In the genomic region with DNA sequence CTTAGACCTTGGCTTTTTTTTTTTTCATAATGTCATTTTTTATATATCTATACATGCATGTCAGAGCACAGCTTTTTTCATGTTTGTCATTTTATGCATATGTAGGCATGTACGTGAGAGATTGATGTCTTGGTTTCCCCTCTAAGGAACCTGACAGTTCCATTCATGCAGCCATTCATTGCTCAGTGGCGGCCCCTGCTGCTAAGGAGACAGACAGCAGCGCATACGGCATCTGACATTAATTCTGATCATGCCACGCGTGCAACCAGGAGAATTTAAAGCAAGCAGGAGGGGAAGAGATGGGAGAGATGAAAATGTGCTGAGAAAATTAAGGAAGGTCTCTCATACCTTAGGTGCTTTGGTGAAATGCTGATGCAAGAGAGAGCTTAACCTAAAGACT, we compare ENCODE assay signal across 8 mouse cellular contexts.
A peak's percentile ranks its signal among the peaks of the same experiment; 100 is the strongest.
DNase-seq lines count a peak whose midpoint lies in the region; ATAC-seq and TF ChIP-seq lines count a peak whose summit lies in the region.

No protein-coding gene starts in this region.

- no peak for TF ChIP-seq POLR2A in MEL (IDR thresholded peaks at IDR 0.05; ENCODE audit: control insufficient read depth in 1 of 2, insufficient read depth in 1 of 2, low read depth in 1 of 2, low read length in 2 of 2, poor library complexity in 1 of 2)

- no peaks in the 10 kb centered on the region for H3K79me2 ChIP-seq in MEL (ENCODE audit: control insufficient read depth, insufficient read depth, low read length, poor library complexity)

- no peak overlapping the region for H3K27ac ChIP-seq in MEL (ENCODE audit: control insufficient read depth, low read depth, low read length)
- H3K27ac ChIP-seq in embryonic facial prominence, embryonic 14.5 days (replicated peaks; ENCODE audit: low read depth, low read length) = no peak overlapping the region

- peak; percentile 50 to 66 (median 60) for TF ChIP-seq CTCF in MEL (IDR thresholded peaks at IDR 0.05 in 2 of 3, conservative IDR thresholded peaks at IDR 0.05 in 1 of 3; ENCODE audit: control insufficient read depth in 1 of 3, insufficient read depth in 1 of 3, low read depth in 2 of 3, low read length in 3 of 3, poor library complexity in 1 of 3, severe bottlenecking in 1 of 3)

- no peak for TF ChIP-seq EP300 in MEL (IDR thresholded peaks at IDR 0.05; ENCODE audit: low read depth in 1 of 2, low read length in 2 of 2)

- H3K9ac ChIP-seq in MEL (ENCODE audit: control insufficient read depth, low read depth, low read length, poor library complexity, severe bottlenecking) = no peak overlapping the region
- no peak overlapping the region for H3K9ac ChIP-seq in embryonic facial prominence, embryonic 14.5 days (ENCODE audit: low read depth, low read length)

- no peaks in the 10 kb centered on the region for H3K36me3 ChIP-seq in MEL (ENCODE audit: control insufficient read depth in 1 of 2, insufficient read depth in 2 of 2, low read length in 2 of 2)
- no peaks in the 10 kb centered on the region for H3K36me3 ChIP-seq in embryonic facial prominence, embryonic 14.5 days (ENCODE audit: control insufficient read depth, insufficient read depth, low read length)

- 6% methylated on average over 6 of the region's 6 CpGs for WGBS in embryonic facial prominence, embryonic 14.5 days

- H3K9me3 ChIP-seq in MEL (replicated peaks; ENCODE audit: insufficient read depth, low read length) = no peaks in the 10 kb centered on the region
- H3K9me3 ChIP-seq in embryonic facial prominence, embryonic 14.5 days (ENCODE audit: control insufficient read depth, low read length) = no peaks in the 10 kb centered on the region

- H3K27me3 ChIP-seq in MEL (ENCODE audit: control insufficient read depth in 1 of 2, insufficient read depth in 2 of 2, low read length in 2 of 2) = no peaks in the 10 kb centered on the region
- no peaks in the 10 kb centered on the region for H3K27me3 ChIP-seq in embryonic facial prominence, embryonic 14.5 days (replicated peaks; ENCODE audit: control insufficient read depth, insufficient read depth, low read length)

- H3K4me3 ChIP-seq in MEL (ENCODE audit: control insufficient read depth in 1 of 2, insufficient read depth in 1 of 2, low read depth in 2 of 2, low read length in 2 of 2) = no peak overlapping the region
- no peak overlapping the region for H3K4me3 ChIP-seq in embryonic facial prominence, embryonic 14.5 days (ENCODE audit: low read depth, low read length)

- peak; percentile 30 for TF ChIP-seq RAD21 in MEL (IDR thresholded peaks at IDR 0.05; ENCODE audit: low read depth, low read length)

- ATAC-seq in embryonic facial prominence, embryonic 14.5 days (ENCODE audit: low read depth) = no peak; the same call in 1 of the 2 replicates
- no peak; the same call in 1 of the 2 replicates for ATAC-seq in monocyte, adult 5-6 weeks (replicated peaks; ENCODE audit: insufficient number of reproducible peaks, low FRiP score, low TSS enrichment, poor library complexity, severe bottlenecking)

- DNase-seq in MEL (ENCODE audit: low read depth, low spot score) = peak; percentile 40
- DNase-seq in adrenal gland, postnatal 36 days = peak; percentile 70 to 81
- DNase-seq in embryonic facial prominence, embryonic 14.5 days (ENCODE audit: low spot score) = peak; percentile 72
- DNase-seq in heart, postnatal 4 days = peak; percentile 70
- peak; percentile 84 for DNase-seq in layer of hippocampus, adult 9-10 months (ENCODE audit: low spot score)
- DNase-seq in lung, postnatal 14 days = peak; percentile 73
- peak; percentile 91 to 93 for DNase-seq in right cerebral cortex, postnatal 10 days (ENCODE audit: low spot score in 2 of 2)

- H3K4me2 ChIP-seq in embryonic facial prominence, embryonic 14.5 days (ENCODE audit: low read depth, low read length) = peak overlapping the region; percentile 4; the same call in 1 of the 2 replicates

- H3K4me1 ChIP-seq in MEL (ENCODE audit: control insufficient read depth in 1 of 2, insufficient read depth in 2 of 2, low read length in 2 of 2) = no peaks in the 10 kb centered on the region
- H3K4me1 ChIP-seq in embryonic facial prominence, embryonic 14.5 days (ENCODE audit: control insufficient read depth, insufficient read depth, low read length) = no peaks in the 10 kb centered on the region; the same call in 1 of the 2 replicates

TF ChIP-seq in MEL, 35 proteins besides CTCF, POLR2A, EP300 and RAD21:
- TF ChIP-seq SIN3A (IDR thresholded peaks at IDR 0.05; ENCODE audit: low read length) (no peak), POLR2AphosphoS5 (IDR thresholded peaks at IDR 0.05; ENCODE audit: borderline replicate concordance, low read depth, low read length) (no peak), MYB (IDR thresholded peaks at IDR 0.05; ENCODE audit: low read depth, low read length) (no peak), SMC3 (IDR thresholded peaks at IDR 0.05; ENCODE audit: low read depth, low read length) (peak; percentile 64)
TF ChIP-seq in MEL: peak in this region for 1.

Comparison
In these comparisons a context has a peak if more than half of its experiments do, and no peak if none do; other contexts are left out.
1. DNase-seq: peak in every context shown above with its lines; median percentile 92 in right cerebral cortex, postnatal 10 days; 84 in layer of hippocampus, adult 9-10 months; 76 in adrenal gland, postnatal 36 days; 73 in lung, postnatal 14 days; 72 in embryonic facial prominence, embryonic 14.5 days; 70 in heart, postnatal 4 days; 40 in MEL.